Comparison of ENCODE assay signal across 13 mouse cellular contexts in the genomic region with DNA sequence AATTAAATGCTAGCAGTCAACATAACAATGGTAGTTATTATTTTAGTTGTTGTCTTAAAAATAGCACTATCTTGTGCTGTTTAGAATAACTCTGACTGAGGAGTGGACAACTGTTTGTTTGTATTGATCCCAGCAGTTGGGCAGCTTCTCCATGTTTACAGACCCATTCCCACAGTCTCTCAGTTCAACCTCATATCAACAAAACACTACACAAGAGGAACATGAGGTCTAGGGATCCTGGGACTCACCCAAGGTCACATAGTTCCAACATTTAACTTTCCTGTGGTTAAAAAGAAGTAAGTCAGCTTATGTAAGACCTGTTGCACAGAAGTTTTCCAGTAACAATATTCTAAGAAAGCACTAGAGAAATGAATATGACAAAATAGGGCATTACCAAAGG.
"Had no signal": no experiment of that assay in that cellular context is flagged by ENCODE, and none has a peak within 500 bp of the region (broad histone marks: within the 10 kb centered on the region; RNA-seq: fewer than 3 reads in every experiment).

No protein-coding gene starts in this region.

- H3K4me2 ChIP-seq: limb, embryonic 12.5 days; lung, embryonic 14.5 days; neural tube, embryonic 15.5 days had no signal

- H3K9ac ChIP-seq: limb, embryonic 12.5 days; liver, embryonic 14.5 days; lung, embryonic 14.5 days; neural tube, embryonic 15.5 days had no signal

- H3K27ac ChIP-seq: kidney, postnatal 0 days; limb, embryonic 12.5 days; liver, embryonic 14.5 days; midbrain, embryonic 10.5 days; neural tube, embryonic 15.5 days had no signal

- H3K4me3 ChIP-seq: limb, embryonic 12.5 days; midbrain, embryonic 10.5 days; myocyte; neural tube, embryonic 15.5 days had no signal

- H3K36me3 ChIP-seq: limb, embryonic 12.5 days; midbrain, embryonic 10.5 days; neural tube, embryonic 15.5 days had no signal

- H3K4me1 ChIP-seq: limb, embryonic 12.5 days; neural tube, embryonic 15.5 days had no signal

- H3K27me3 ChIP-seq: limb, embryonic 12.5 days; neural tube, embryonic 15.5 days had no signal

- H3K9me3 ChIP-seq: limb, embryonic 12.5 days; midbrain, embryonic 10.5 days; neural tube, embryonic 15.5 days had no signal

- DNase-seq: kidney, adult 11 months; kidney, adult 9 months; liver; lung, embryonic 14.5 days; midbrain, embryonic 14.5 days; thymus, adult 2 months; thymus, postnatal 25 days had no signal
